Mouse (Mus musculus): ENCODE data around the gene Fam172a.

The Fam172a gene

GRCm38 (mm10) chr13:78181930-78182558 lies 480.2 kb downstream of the Fam172a start:
- DNase-seq = no peak

- no peak for DNase-seq
These were observed 481.2 kb downstream of the Fam172a start for GRCm38 (mm10) chr13:78183004-78183403.

- DNase-seq = no peak
These were observed 482.2 kb downstream of the Fam172a start for GRCm38 (mm10) chr13:78183986-78184385.

- DNase-seq = no peak
These were observed 483.1 kb downstream of the Fam172a start for GRCm38 (mm10) chr13:78184786-78185466.

- DNase-seq = no peak
These were observed 484.6 kb downstream of the Fam172a start for GRCm38 (mm10) chr13:78186340-78186946.

GRCm38 (mm10) chr13:78187833-78188232 lies 486.0 kb downstream of the Fam172a start:
- DNase-seq = no peak

GRCm38 (mm10) chr13:78189586-78189985 lies 487.8 kb downstream of the Fam172a start:
- no peak for DNase-seq

GRCm38 (mm10) chr13:78193211-78193610 lies 491.4 kb downstream of the Fam172a start:
- peak; percentile 11 for DNase-seq

GRCm38 (mm10) chr13:78194135-78194849 lies 492.5 kb downstream of the Fam172a start:
- peak; percentile 28 for DNase-seq

GRCm38 (mm10) chr13:78194850-78195600 lies 493.2 kb downstream of the Fam172a start:
- peak; percentile 84 for DNase-seq

- peak; percentile 89 for DNase-seq
These were observed 493.8 kb downstream of the Fam172a start for GRCm38 (mm10) chr13:78195601-78196115.

GRCm38 (mm10) chr13:78196236-78196796 lies 494.5 kb downstream of the Fam172a start:
- DNase-seq = peak; percentile 39

- DNase-seq = no peak
These were observed 495.5 kb downstream of the Fam172a start for GRCm38 (mm10) chr13:78197286-78197818.

GRCm38 (mm10) chr13:78197819-78198390 lies 496.1 kb downstream of the Fam172a start:
- DNase-seq = peak; percentile 94

GRCm38 (mm10) chr13:78198391-78198870 lies 496.6 kb downstream of the Fam172a start:
- DNase-seq = peak; percentile 92

- peak; percentile 95 for DNase-seq
These were observed 497.2 kb downstream of the Fam172a start for GRCm38 (mm10) chr13:78198871-78199641.

GRCm38 (mm10) chr13:78199642-78200160 lies 497.9 kb downstream of the Fam172a start, which contains the start of gene Nr2f1:
Nr2f1 (minus strand) TSS chr13:78199757.
- no peak for DNase-seq

GRCm38 (mm10) chr13:78200407-78200806 lies 498.6 kb downstream of the Fam172a start:
- DNase-seq = peak; percentile 95

- DNase-seq = peak; percentile 99
These were observed 499.4 kb downstream of the Fam172a start for GRCm38 (mm10) chr13:78200991-78201870.
